Mouse (Mus musculus): ENCODE data around the gene Kcnj12. TPM values are rescaled to one million over a fixed set of nuclear protein-coding genes. Genes with fewer than 3 reads are reported as not detected.

The Kcnj12 gene
- polyA plus RNA-seq, 1 experiment: not detected

GRCm38 (mm10) chr11:61028211-61028950 is 6.0 kb downstream of the Kcnj12 start:
- H3K27ac ChIP-seq (ENCODE audit: control insufficient read depth, insufficient read depth, low read depth, low read length, poor library complexity): no peak overlapping the region
- H3K4me1 ChIP-seq (ENCODE audit: control insufficient read depth, insufficient read depth, low read length): peaks cover 2% of the 10 kb centered on the region; the same call in 1 of the 2 replicates
- WGBS: 61% methylated on average over 11 of the region's 11 CpGs
- no peak overlapping the region for H3K4me3 ChIP-seq (replicated peaks; ENCODE audit: control insufficient read depth, low read depth, low read length)
- TF ChIP-seq POLR2A (IDR thresholded peaks at IDR 0.05; ENCODE audit: borderline replicate concordance, control insufficient read depth, low read depth, low read length) (no peak), CTCF (IDR thresholded peaks at IDR 0.05; ENCODE audit: control insufficient read depth, insufficient read depth, low read length) (no peak)

- TF ChIP-seq POLR2A (IDR thresholded peaks at IDR 0.05; ENCODE audit: borderline replicate concordance, control insufficient read depth, low read depth, low read length) (no peak), CTCF (IDR thresholded peaks at IDR 0.05; ENCODE audit: control insufficient read depth, insufficient read depth, low read length) (no peak)
Observed at GRCm38 (mm10) chr11:61029116-61029740, 6.9 kb downstream of the Kcnj12 start.

GRCm38 (mm10) chr11:61029864-61030595 is 7.7 kb downstream of the Kcnj12 start:
- 44% methylated on average over 7 of the region's 7 CpGs for WGBS
- TF ChIP-seq CTCF (IDR thresholded peaks at IDR 0.05; ENCODE audit: control insufficient read depth, insufficient read depth, low read length): no peak
- TF ChIP-seq POLR2A (IDR thresholded peaks at IDR 0.05; ENCODE audit: borderline replicate concordance, control insufficient read depth, low read depth, low read length): no peak
- Histone ChIP-seq H3K27ac (ENCODE audit: control insufficient read depth, insufficient read depth, low read depth, low read length, poor library complexity) (no peak overlapping the region), H3K4me3 (replicated peaks; ENCODE audit: control insufficient read depth, low read depth, low read length) (no peak overlapping the region), H3K4me1 (ENCODE audit: control insufficient read depth, insufficient read depth, low read length) (peaks cover 2% of the 10 kb centered on the region; the same call in 1 of the 2 replicates)

More at GRCm38 (mm10) chr11:61029116-61029740, 6.9 kb downstream of the Kcnj12 start:
- WGBS: 69% methylated on average over 4 of the region's 4 CpGs
- no peak overlapping the region for H3K4me3 ChIP-seq (replicated peaks; ENCODE audit: control insufficient read depth, low read depth, low read length)
- H3K4me1 ChIP-seq (ENCODE audit: control insufficient read depth, insufficient read depth, low read length): peaks cover 2% of the 10 kb centered on the region; the same call in 1 of the 2 replicates
- H3K27ac ChIP-seq (ENCODE audit: control insufficient read depth, insufficient read depth, low read depth, low read length, poor library complexity): no peak overlapping the region

- peaks cover 2% of the 10 kb centered on the region; the same call in 1 of the 2 replicates for H3K4me1 ChIP-seq (ENCODE audit: control insufficient read depth, insufficient read depth, low read length)
- H3K27ac ChIP-seq (ENCODE audit: control insufficient read depth, insufficient read depth, low read depth, low read length, poor library complexity): no peak overlapping the region
- no peak overlapping the region for H3K4me3 ChIP-seq (replicated peaks; ENCODE audit: control insufficient read depth, low read depth, low read length)
- WGBS: 78% methylated on average over 7 of the region's 7 CpGs
- no peak for TF ChIP-seq CTCF (IDR thresholded peaks at IDR 0.05; ENCODE audit: control insufficient read depth, insufficient read depth, low read length)
- TF ChIP-seq POLR2A (IDR thresholded peaks at IDR 0.05; ENCODE audit: borderline replicate concordance, control insufficient read depth, low read depth, low read length): no peak
Observed at GRCm38 (mm10) chr11:61031137-61031536, 8.8 kb downstream of the Kcnj12 start.

GRCm38 (mm10) chr11:61031658-61032445 is 9.5 kb downstream of the Kcnj12 start:
- TF ChIP-seq POLR2A (IDR thresholded peaks at IDR 0.05; ENCODE audit: borderline replicate concordance, control insufficient read depth, low read depth, low read length): no peak
- TF ChIP-seq CTCF (IDR thresholded peaks at IDR 0.05; ENCODE audit: control insufficient read depth, insufficient read depth, low read length): no peak
- WGBS: 49% methylated on average over 5 of the region's 5 CpGs
- no peak overlapping the region for H3K4me3 ChIP-seq (replicated peaks; ENCODE audit: control insufficient read depth, low read depth, low read length)
- peaks cover 2% of the 10 kb centered on the region; the same call in 1 of the 2 replicates for H3K4me1 ChIP-seq (ENCODE audit: control insufficient read depth, insufficient read depth, low read length)
- no peak overlapping the region for H3K27ac ChIP-seq (ENCODE audit: control insufficient read depth, insufficient read depth, low read depth, low read length, poor library complexity)

GRCm38 (mm10) chr11:61032481-61032880 is 10.1 kb downstream of the Kcnj12 start:
- Histone ChIP-seq H3K4me1 (ENCODE audit: control insufficient read depth, insufficient read depth, low read length) (peaks cover 2% of the 10 kb centered on the region; the same call in 1 of the 2 replicates), H3K4me3 (replicated peaks; ENCODE audit: control insufficient read depth, low read depth, low read length) (no peak overlapping the region), H3K27ac (ENCODE audit: control insufficient read depth, insufficient read depth, low read depth, low read length, poor library complexity) (no peak overlapping the region)
- 78% methylated on average over 7 of the region's 7 CpGs for WGBS
- TF ChIP-seq CTCF (IDR thresholded peaks at IDR 0.05; ENCODE audit: control insufficient read depth, insufficient read depth, low read length): no peak
- no peak for TF ChIP-seq POLR2A (IDR thresholded peaks at IDR 0.05; ENCODE audit: borderline replicate concordance, control insufficient read depth, low read depth, low read length)

- peaks cover 2% of the 10 kb centered on the region; the same call in 1 of the 2 replicates for H3K4me1 ChIP-seq (ENCODE audit: control insufficient read depth, insufficient read depth, low read length)
- no peak for TF ChIP-seq CTCF (IDR thresholded peaks at IDR 0.05; ENCODE audit: control insufficient read depth, insufficient read depth, low read length)
- no peak for TF ChIP-seq POLR2A (IDR thresholded peaks at IDR 0.05; ENCODE audit: borderline replicate concordance, control insufficient read depth, low read depth, low read length)
- H3K4me3 ChIP-seq (replicated peaks; ENCODE audit: control insufficient read depth, low read depth, low read length): no peak overlapping the region
- 76% methylated on average over 5 of the region's 5 CpGs for WGBS
- H3K27ac ChIP-seq (ENCODE audit: control insufficient read depth, insufficient read depth, low read depth, low read length, poor library complexity): no peak overlapping the region
Observed at GRCm38 (mm10) chr11:61033160-61033559, 10.8 kb downstream of the Kcnj12 start.

Data from bone marrow, adult 2 months (tissue).